Mouse (Mus musculus) adrenal gland, adult 8-10 months (tissue): ENCODE results near the gene Abcg1. TPM values are rescaled to one million over a fixed set of nuclear protein-coding genes. Genes with fewer than 3 reads are reported as not detected.

ENCODE experiments used
- DNase-seq: peaks from one replicate; pipeline ENCODE4 v3.0.0; 2022
- total RNA-seq, 4 experiments: library from RNA; stranded (reverse); gene quantifications; 2 replicates each; pipeline ENCODE4 v1.2.4; 2022

Gene Abcg1
- total RNA-seq, 4 experiments from 2014 or later: 11.7 to 28.2 (median 16.2) TPM

- no peak for DNase-seq
Observed at GRCm38 (mm10) chr17:31133776-31134175, 76.3 kb downstream of the Abcg1 start.

- no peak for DNase-seq
Observed at GRCm38 (mm10) chr17:31134913-31135312, 77.4 kb downstream of the Abcg1 start.

- DNase-seq: no peak
Observed at GRCm38 (mm10) chr17:31136291-31136690, 78.8 kb downstream of the Abcg1 start.

GRCm38 (mm10) chr17:31136821-31137220 lies 79.3 kb downstream of the Abcg1 start:
- no peak for DNase-seq

GRCm38 (mm10) chr17:31138398-31138797 lies 80.9 kb downstream of the Abcg1 start:
- peak; percentile 30 for DNase-seq

- peak; percentile 31 for DNase-seq
Observed at GRCm38 (mm10) chr17:31142116-31142515, 84.6 kb downstream of the Abcg1 start.

- no peak for DNase-seq
Observed at GRCm38 (mm10) chr17:31144040-31145037, 86.9 kb downstream of the Abcg1 start, which contains the start of gene Tff2. Gene Tff2, minus strand, starts transcription at chr17:31144282.

- no peak for DNase-seq
Observed at GRCm38 (mm10) chr17:31145998-31146397, 88.5 kb downstream of the Abcg1 start.

- DNase-seq: no peak
Observed at GRCm38 (mm10) chr17:31152512-31152911, 95.0 kb downstream of the Abcg1 start.

- no peak for DNase-seq
Observed at GRCm38 (mm10) chr17:31152966-31153499, 95.6 kb downstream of the Abcg1 start.

GRCm38 (mm10) chr17:31153785-31154184 lies 96.3 kb downstream of the Abcg1 start:
- no peak for DNase-seq

GRCm38 (mm10) chr17:31157921-31158320 lies 100.4 kb downstream of the Abcg1 start:
- no peak for DNase-seq

GRCm38 (mm10) chr17:31160291-31160690 lies 102.8 kb downstream of the Abcg1 start:
- no peak for DNase-seq

GRCm38 (mm10) chr17:31162607-31163006 lies 105.1 kb downstream of the Abcg1 start:
- no peak for DNase-seq

GRCm38 (mm10) chr17:31163821-31164220 lies 106.3 kb downstream of the Abcg1 start:
- DNase-seq: no peak

- no peak for DNase-seq
Observed at GRCm38 (mm10) chr17:31165127-31165526, 107.7 kb downstream of the Abcg1 start, which contains the start of gene Tff1. Gene Tff1, minus strand, starts transcription at chr17:31165277.

Other genes with a start within 250 kb of the Abcg1 start
- gene Glp1r, start 155.9 kb upstream of the Abcg1 start, total RNA-seq: under 1 TPM; 0.08 to 0.20 (median 0.11) TPM
- 1 to 10 TPM in 2 of 4 experiments, not detected in 2; 1.4 to 2.5 TPM for gene Umodl1, start 103.0 kb upstream of the Abcg1 start, total RNA-seq
- gene Tff3, start 72.0 kb downstream of the Abcg1 start, total RNA-seq: not detected
- gene Tff2, start 86.6 kb downstream of the Abcg1 start, total RNA-seq: not detected
- not detected for gene Tff1, start 107.6 kb downstream of the Abcg1 start, total RNA-seq
- not detected for gene Tmprss3, start 141.3 kb downstream of the Abcg1 start, total RNA-seq
- gene Ubash3a, start 150.2 kb downstream of the Abcg1 start, total RNA-seq: under 1 TPM; 0.12 to 0.51 (median 0.31) TPM
- gene Rsph1, start 219.7 kb downstream of the Abcg1 start, total RNA-seq: 10 to 100 TPM in 2 of 4 experiments, 1 to 10 TPM in 2; 3.9 to 14.9 (median 9.1) TPM
- gene Slc37a1, start 229.1 kb downstream of the Abcg1 start, total RNA-seq: 10 to 100 TPM; 13.1 to 26.4 (median 22.5) TPM